Mouse (Mus musculus) CH12.LX (cell line): ENCODE data around the gene Gm11037.

Experiments used
- CTCF ChIP-seq, 2 experiments: IDR thresholded peaks in 1 of 2; conservative IDR thresholded peaks in 1 of 2; 2 replicates each; pipeline ENCODE4 v1.5.1; 2011 to 2012; ENCODE audit warnings: low read depth in 2 of 2, low read length in 2 of 2, improper control_type of control experiment in 1 of 2, inconsistent platforms in 1 of 2, mild to moderate bottlenecking in 1 of 2, moderate library complexity in 1 of 2
- EP300 ChIP-seq: IDR thresholded peaks from 2 replicates; pipeline ENCODE4 v1.6.1; 2011; ENCODE audit warnings: low read length, improper control_type of control experiment
- JUN ChIP-seq: IDR thresholded peaks from 2 replicates; pipeline ENCODE4 v1.6.1; 2011; ENCODE audit warnings: low read depth, mild to moderate bottlenecking, low read length, improper control_type of control experiment, moderate library complexity; ENCODE audit not compliant: insufficient read depth
- MAZ ChIP-seq: IDR thresholded peaks from 2 replicates; pipeline ENCODE4 v1.6.1; 2012; ENCODE audit warnings: low read depth, mild to moderate bottlenecking, inconsistent platforms, low read length, improper control_type of control experiment, moderate library complexity
- MEF2A ChIP-seq: IDR thresholded peaks from 2 replicates; pipeline ENCODE4 v1.6.1; 2014; ENCODE audit warnings: low read depth, mild to moderate bottlenecking, inconsistent platforms, low read length, improper control_type of control experiment, borderline replicate concordance
- POLR2AphosphoS2 ChIP-seq: IDR thresholded peaks from 2 replicates; pipeline ENCODE4 v1.6.1; 2011; ENCODE audit warnings: low read depth, low read length, improper control_type of control experiment
- RAD21 ChIP-seq: IDR thresholded peaks from 2 replicates; pipeline ENCODE4 v1.6.1; 2011; ENCODE audit warnings: low read depth, mild to moderate bottlenecking, low read length, improper control_type of control experiment, moderate library complexity
- TBP ChIP-seq: conservative IDR thresholded peaks from 2 replicates; pipeline ENCODE4 v1.6.1; 2011; ENCODE audit warnings: low read depth, low read length, improper control_type of control experiment
- ZMIZ1 ChIP-seq: IDR thresholded peaks from 2 replicates; pipeline ENCODE4 v1.6.1; 2012; ENCODE audit warnings: low read depth, mild to moderate bottlenecking, inconsistent platforms, low read length, improper control_type of control experiment
- ZNF384 ChIP-seq: IDR thresholded peaks from 2 replicates; pipeline ENCODE4 v1.6.1; 2012; ENCODE audit warnings: low read depth, low read length, improper control_type of control experiment, inconsistent platforms

DNA sequence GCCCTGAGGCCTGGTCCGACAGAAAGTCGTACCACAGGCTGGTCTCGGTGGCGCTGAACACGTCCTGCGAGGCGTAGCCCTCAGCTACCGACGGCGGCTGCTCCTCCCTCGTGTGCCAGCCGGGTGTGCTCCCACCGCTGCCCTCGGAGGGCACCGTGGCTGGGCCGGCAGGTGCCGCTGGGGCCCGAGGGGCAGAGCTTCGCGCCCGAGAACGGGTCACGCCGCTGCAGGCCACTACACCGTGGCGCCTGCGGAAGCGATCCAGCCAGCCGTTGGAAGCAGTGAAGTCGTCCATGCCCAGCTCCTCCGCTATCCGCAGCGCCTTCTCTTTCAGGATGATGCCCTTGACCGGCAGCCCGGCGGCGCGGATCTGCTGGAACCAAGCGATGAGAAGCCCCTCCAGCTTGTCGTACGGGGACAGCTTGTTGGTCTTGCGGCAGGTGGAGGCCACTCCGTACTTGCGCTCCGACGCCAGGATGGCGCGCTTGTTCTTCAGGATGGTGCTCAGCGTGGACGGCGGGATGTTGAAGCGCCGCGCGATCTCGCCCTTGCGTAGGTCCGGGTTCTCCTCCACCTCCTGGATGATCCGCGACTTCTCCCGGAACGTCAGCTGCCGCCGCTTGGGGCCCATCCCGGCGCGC, 46.1 kb downstream of the Gm11037 start:
- no peak for TF ChIP-seq CTCF (conservative IDR thresholded peaks at IDR 0.05 in 1 of 2, IDR thresholded peaks at IDR 0.05 in 1 of 2; ENCODE audit: low read depth in 2 of 2, low read length in 2 of 2)
- no peak for TF ChIP-seq ZNF384
- no peak for TF ChIP-seq MAZ
- TF ChIP-seq POLR2AphosphoS2 = no peak
- TF ChIP-seq JUN = no peak
- TF ChIP-seq ZMIZ1 = no peak
- no peak for TF ChIP-seq EP300
- TF ChIP-seq MEF2A = no peak
- TF ChIP-seq TBP = no peak
- no peak for TF ChIP-seq RAD21
